Mouse (Mus musculus) left cerebral cortex, adult 18-20 months (tissue): ENCODE measurements around the gene Hs6st1. TPM values are rescaled to one million over a fixed set of nuclear protein-coding genes. Genes with fewer than 3 reads are reported as not detected.

ENCODE experiments used
- DNase-seq, 2 experiments: peaks; one replicate each; pipeline ENCODE4 v3.0.0; 2021 to 2022; ENCODE audit warnings: low spot score in 2 of 2, mixed read lengths in 1 of 2
- total RNA-seq, 2 experiments: library from RNA; stranded (reverse); gene quantifications; 2 replicates each; pipeline ENCODE4 v1.2.3; 2021

The Hs6st1 gene
- total RNA-seq, 2 experiments from 2014 or later = 48.6 to 51.7 TPM

DNA sequence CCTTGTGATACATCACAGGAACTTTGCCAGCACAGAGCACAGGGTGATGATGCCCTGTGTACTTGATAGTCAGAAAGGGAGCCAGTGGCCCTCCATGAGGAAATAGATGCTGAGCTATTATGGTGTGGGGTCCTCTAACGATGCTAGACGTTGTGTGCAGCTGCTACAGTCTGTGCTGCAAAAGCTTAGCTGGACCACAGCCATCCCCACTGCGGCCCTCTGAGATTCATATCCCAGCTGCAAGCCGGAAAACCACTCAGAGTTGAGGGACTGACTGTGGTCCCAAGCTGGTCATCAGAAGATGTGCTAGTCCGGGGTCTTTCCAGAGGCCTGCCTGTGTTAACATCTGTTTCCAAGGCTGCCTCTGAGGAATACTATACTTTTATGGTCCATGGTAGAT, 12.8 kb downstream of the Hs6st1 start:
- no peak for DNase-seq

DNA sequence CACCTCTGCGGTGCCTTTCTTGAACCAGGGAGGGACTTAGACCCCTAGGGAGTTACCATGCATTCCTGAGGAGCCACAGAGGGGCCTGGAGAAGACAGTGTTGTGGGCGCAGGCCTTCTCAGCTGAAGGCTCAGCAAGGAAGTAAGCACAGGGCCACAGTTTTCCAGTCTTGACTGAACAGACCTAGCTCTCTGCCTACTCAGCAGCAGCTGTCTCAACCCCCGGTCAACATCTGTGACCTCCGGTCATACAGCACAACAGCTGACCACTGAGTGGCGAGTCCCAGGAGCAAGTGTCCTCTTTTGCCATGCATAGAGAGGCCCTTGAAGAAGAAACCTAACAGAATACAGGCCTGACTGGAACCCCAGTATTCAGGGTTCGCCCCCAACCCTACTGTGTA, 14.0 kb downstream of the Hs6st1 start:
- DNase-seq = no peak

DNA sequence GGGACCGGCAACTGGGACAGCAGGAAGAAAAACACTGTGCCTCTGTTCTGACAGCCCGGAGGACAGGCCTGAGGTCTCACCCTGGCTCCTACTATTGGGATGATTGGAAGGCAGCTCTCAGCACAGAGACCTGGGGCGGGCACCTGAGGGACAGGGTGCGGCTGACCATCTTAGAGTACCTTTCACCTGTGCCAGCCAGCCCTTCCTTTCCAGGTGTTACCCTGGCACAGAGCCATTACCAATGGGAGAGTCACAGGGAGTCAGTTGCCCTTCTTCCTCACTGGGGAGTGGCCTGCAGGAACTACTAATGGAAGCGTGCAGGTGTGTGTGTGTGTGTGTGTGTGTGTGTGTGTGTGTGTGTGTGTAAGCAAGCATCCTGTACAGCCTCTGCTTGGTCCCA, 15.4 kb downstream of the Hs6st1 start:
- no peak for DNase-seq

DNA sequence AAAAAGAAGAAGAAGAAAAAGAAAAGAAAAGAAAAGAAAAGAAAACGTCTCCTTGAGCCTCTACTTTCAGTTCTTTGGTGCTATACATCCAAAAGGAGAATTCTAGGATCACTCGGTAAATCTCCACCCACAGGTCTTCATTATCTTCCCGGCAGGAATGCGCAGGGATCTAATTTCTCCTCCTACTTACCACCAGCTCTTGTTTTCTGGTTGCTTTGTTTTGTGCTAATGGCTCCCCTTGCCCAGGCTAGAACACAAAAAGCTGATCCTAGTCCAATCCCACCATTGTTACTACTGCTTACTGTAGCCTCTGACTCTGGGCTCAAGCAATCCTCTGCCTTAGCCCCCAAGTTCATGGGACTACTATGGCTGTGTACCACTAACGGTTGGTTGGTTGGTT, 16.9 kb downstream of the Hs6st1 start:
- DNase-seq = no peak

DNA sequence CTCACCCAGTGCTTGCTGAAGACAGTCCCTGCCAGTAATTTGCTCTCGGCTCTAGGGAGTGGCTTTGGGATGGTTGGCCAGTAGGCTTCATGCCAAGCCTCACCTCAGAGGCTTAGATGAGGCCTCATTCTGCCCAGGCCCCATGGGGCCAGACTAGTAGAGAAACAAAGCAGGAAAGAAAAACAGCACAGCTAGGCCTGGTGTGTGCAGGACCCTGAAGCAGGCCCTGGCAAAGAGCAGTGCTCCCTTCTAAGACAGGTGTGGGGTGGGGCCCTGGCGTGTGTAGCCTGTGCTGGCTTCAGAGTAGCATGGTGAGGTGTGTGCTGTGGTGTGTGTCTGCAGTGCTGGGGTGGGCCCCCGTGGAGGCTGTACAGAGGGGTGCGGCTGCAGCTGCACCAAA, 20.2 kb downstream of the Hs6st1 start:
- no peak for DNase-seq

DNA sequence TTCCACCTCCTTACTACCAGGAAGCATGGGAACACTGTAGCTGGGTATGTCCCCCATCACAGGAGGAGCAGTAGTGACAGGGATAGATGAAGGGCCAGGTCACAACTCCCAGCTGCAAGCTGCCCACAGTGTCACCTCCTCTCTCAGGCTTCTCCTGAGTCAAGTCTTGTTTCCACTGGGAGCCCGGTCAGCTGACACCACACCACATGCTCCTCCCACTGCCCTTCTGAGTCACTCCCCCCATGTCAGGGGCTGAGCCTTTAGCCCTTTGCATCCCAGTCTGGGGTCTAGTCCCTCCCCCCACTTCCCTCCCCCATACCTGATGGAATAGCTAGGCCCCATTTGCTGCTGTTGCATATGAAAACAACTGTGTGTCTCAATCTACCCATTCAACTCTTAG, 21.3 kb downstream of the Hs6st1 start:
- DNase-seq = no peak

DNA sequence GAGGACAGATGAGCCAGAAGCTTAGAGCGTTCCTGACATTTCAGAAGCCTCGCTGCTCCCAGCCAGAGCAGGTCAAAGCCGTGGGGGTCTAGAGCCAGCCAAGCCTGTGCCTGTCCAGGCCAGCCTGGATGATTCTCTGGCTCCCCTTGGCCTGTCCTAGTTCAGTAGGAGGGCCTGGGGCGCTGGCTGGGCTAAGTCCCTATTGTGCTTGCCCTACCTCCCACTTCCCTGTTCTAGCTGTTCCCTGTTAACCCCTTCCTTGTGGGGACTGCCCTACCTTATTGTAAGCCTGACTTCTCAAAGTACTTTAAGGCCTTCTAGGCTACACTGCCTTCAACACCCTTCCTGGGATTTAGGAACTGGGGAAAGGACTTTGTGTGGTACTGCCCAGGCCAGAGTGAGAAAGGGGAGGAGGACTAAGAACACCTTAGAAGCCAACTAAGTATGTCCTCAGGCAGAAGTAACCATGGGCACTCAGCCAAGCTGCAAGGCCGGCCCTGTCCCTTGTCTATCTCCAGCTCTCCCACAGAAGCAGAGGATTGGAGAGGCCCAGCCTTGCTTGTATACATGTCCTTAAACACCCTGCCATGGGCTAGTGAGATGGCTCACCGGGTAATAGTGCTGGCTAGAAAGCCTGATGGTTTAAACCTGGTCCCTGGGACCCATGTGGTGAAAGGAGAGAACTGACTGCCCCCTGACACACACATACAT, 22.0 kb downstream of the Hs6st1 start:
- no peak for DNase-seq

DNA sequence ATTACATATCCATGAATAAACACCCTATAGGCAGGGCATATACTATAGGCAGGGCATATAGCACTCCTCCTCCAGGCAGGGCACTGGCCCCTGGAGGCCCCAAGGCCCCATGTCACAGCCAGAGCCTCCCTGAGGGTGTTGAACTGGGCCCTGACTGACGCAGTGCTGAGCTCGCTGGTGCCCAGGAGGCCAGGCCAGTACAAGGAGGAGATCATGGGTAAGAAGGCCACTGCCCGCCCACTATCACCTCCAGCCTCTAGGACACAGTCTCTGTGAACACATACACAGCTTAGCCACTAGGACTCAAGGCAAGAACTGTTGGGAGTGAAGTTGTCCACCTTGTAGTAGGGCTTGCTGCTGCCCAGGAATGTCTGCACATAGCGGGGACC, 22.5 kb downstream of the Hs6st1 start:
- no peak for DNase-seq

DNA sequence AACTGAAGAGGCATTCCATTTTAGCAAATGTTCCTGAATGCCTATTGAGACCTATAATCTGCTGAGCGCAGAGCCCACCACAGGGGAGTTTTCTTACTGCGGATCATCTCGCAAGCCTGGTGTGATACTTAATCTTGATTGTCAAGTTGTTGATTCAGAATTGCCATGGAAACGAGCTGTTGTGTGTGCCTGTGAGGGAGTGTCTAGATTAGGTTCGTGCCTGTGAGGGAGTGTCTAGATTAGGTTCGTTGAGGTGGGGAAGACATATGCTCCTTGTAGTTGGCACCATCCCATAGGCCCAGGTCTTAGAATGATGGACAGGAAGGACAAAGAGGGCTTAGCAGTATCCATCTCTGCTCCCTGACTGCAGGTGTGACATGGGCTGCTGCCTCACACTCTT, 23.0 kb downstream of the Hs6st1 start:
- DNase-seq = no peak

DNA sequence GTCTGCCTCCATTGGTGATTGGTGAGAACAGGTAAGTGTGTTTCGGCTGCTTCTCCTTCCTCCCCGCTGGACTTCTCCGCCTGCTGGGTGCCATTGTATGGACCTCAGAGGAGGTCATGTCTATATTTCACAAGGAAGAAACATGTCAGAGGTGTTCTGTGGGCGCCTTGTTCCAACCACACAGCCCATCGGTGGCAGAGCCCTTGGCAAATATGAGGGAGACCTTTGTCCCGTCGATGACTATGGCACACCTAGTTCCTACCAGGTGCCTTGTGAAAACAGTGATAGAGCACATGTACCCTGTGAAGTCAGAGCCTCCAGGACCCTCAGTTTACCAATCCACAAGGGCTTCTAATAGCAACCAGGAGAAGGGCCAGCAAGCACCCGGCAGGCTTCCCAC, 25.5 kb downstream of the Hs6st1 start:
- DNase-seq = no peak

DNA sequence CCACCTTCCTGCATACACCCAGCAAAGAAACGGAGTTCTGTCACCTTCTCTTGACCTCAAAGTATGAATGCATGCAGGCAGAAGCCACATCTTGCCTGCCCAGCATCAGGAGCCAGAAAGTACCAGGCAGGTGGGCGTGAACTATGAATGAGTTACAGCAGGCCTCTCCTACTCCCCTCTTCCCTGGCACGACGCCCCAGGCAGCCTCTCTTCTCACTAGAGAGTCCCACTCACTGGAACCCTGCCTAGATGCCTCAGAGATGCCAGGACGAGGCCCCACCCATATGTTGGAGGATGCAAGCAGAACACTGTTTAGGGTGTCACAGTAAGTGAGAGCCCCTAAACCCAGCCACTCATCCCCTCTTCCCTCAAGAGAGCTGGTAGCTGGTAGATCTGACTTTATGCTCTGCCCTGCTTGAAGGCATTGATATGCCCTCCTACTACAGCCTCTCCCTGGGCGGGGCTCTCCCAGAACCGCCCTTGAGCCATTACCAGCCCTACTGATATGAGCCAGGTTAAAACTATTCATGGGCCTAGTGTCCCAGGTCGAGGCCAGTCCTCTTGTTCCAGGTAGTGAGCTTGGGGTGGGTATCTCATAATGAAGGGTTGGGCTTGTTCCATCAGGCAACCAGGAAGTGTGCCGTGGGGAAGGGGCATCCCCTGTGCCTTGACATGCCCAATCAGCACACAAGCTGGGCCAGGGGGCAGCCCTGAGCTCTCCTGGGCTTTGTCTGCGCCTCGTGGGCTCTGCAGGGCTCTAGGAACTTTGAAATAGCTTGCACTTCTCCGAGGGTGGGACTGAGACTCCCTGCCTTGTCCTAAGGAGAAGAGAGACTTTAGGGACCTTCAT, 27.4 kb downstream of the Hs6st1 start:
- DNase-seq = peak; percentile 96 to 98

DNA sequence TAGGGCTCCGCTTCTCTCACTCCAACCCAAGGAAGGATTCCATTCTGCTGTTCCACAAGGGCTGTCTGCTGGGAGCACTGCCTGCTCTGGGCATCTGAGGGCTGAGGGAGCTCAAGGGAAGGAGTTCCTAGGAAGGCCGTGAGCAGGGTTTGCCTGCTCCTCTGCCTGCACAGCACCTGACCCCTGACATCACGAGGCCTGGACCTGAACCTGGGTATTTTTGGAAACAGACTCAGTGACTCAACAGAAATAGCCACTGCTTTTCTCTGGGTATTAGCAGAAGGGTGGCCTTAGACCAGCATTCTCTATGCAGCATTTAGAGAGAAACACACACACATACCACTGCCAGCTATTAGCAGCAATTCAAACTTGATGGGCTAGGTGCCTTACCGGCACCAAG, 30.2 kb downstream of the Hs6st1 start:
- DNase-seq = no peak

DNA sequence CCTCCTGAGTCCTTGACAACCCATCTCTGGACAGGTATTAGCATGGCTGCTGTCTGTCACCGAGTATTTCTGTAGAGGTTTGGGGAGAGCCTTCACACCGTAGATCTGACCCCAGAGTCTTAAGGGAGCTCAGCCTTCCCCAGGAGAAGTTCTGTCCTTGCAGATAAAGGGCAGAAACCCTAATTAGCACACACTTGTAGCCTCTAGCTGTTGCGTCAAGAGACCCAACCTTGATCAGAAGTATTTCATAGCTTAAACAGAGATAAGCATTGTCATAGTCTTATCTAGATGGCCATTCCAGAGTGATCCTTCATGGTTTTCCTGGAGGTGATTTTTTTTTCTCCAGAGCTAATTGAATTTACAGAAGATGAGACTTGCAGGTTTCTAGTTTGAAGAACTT, 32.2 kb downstream of the Hs6st1 start:
- no peak for DNase-seq

DNA sequence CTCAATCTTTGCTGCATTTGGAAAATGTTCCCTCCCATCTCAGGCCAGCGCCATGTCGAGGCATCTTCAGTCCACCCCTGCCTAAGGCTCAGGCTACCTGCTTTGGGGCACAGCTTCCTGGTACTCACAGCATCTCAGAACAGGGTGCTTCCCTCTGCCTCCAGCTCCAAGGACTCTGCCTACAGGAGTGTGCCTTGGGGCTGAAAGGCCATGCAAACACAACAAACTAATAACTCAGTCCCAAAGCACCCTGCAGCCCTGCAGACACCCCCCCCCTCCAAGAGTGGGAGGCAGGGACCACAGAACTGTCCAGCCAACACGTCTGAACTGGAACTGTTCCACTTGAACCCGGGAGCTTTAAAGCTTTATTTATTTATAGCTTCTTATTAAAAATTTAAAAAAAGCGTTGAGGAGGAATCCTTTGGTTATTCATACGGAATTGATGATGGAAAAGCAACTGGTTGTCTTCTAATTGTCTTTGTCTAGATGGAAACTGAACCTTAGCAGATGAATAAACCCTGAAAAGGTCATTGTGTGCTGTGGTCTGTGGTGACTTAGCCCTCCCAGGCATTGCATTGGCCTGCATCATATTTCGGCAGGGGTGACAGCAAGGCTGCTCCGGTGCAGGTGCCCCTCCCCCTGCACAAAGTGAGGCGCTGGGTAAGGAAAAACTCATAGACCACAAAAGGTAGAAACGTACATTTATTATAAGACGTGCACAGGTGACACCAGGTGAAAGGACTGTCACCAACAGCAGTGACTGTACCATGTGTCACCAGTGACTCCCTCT, 37.9 kb downstream of the Hs6st1 start:
- no peak for DNase-seq

DNA sequence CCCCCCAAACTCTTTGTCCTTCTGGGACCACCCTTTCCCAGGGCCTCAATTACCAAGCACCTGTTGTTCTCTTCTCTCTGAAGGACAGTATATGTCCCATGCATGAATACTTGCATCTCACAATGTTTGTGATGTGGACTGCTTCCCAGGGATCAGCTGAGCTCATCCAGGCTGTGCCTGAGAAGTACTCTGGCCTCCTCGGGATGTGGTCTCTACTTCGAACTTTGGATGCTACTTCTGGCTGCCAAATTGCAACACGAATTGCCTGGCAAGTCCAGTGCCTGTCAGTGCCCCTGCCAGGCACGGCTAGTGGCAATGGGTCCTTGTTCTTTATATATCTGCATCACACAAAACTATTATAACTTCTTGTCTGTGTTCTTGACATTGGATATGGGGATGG, 41.8 kb downstream of the Hs6st1 start:
- no peak for DNase-seq

DNA sequence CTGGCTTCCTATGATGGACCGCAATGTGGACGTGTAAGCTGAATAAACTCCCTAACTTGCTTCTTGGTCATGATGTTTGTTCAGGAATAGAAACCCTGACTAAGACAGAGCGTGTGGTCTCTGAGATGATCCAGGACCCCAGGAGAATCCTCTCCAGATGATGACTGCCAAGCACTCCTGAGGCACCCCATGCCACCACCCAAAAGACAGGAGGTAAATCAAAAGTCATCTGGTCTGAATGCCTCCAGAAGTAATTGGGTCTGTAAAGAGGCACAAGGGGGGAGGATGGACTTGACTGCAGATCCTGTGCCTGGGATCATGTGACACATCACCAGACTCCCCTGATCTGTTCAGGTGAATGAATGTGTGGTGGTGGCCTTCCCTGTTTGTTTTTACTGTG, 44.5 kb downstream of the Hs6st1 start:
- DNase-seq = no peak

DNA sequence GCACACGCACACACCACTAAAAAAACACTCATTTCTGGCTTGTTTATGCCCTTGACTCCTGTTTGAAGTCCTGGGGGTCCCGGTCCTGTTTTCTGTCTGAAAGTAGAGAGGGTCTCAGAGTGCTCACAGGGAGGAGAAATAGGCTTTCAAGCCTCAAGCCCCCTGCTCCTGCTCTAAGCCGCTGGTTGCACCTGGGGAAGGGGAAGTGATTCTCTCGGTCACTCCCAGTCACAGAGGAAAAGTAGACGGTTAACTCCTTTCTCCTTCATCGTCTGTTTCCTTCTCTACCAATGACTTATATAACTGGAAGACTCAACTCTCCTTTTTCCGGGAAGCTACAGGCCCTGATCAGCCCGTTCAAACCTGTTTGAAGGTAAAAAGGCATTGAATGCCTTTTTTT, 45.5 kb downstream of the Hs6st1 start:
- DNase-seq = no peak

DNA sequence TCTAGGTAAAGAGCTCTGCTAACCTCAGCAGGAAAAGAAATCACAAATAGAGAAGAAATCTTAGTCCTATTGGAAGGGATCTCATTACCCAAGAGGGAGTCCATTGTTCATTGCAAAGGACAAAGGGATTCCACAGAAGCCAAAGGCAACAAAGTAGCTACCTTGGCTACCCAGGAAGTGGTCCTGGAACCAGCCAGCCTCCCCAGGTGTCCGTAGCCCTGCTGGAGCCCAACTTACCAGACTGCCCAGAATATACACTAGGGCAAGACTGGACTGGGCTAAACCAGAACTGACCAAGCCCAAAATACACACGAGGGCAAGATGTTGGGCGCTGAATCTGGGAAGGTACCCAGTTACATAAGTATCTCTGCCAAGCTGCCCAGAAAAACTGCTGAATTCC, 46.6 kb downstream of the Hs6st1 start:
- DNase-seq = no peak

DNA sequence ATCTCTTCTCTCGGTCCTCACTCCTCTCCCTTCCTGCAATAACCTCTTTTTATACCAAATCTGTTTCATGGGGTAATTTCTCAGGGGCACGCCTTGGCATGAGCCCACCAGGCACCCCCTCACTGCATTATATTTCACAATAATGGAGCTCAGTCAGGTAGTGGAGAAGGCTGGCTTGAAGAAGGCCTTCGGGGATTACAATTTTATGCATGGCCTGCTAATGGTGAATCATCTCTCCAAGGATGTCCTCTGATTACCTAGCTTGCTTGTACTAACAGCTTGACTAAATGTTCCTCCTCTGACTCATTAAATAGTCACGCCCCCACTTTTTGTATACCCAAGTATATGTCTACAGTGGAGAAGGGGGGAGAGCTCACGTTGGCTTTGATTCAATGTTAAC, 48.3 kb downstream of the Hs6st1 start:
- DNase-seq = no peak

DNA sequence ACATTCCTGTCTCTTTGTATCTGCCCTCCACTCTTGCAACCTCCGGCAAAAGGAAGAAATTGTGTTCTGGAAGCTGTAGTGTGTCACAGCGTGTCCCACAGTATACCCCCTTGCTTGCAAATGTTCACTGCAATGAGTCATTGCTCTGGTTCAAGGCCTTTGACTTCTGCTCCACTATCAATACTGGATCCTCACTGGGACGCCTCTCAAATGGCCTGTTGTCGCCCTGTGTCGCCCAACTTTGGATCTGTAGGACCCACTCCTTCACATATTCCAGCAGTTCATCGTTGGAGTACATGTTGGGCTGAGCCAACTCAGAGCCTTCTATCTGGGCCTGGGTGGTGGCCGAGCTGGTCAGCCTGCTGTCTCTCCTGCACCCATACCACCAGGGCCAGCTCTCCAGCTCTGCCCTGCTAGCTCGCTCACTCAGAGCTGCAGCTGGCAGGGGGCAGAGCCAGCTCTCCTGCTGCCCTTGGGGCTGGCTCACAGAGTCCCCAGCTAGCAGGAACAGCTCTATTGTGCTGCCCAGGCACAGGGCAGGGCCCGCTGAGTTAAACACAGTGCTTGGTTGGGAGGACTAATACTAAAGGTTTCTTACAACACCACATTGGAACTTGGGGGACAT, 50.0 kb downstream of the Hs6st1 start:
- no peak for DNase-seq

DNA sequence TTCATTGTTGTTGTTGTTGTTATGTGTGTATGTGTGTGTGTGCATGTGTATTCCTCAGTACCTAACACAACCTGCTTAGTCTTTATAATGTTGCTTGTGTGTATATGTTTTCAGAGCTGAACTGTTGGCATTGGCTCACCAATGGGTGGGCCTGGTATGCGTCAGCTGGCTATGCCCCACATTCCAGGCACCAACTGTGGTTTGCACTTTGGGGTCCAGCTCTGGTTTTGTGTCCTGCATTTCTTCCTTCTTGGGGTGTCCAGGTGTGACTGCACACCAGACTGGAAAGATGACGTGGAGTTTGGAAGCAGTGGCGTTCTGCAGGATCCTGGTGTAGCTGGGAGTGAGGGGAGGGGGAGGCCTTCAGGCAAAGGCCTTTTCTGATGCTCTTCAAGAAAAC, 50.8 kb downstream of the Hs6st1 start:
- DNase-seq = no peak

DNA sequence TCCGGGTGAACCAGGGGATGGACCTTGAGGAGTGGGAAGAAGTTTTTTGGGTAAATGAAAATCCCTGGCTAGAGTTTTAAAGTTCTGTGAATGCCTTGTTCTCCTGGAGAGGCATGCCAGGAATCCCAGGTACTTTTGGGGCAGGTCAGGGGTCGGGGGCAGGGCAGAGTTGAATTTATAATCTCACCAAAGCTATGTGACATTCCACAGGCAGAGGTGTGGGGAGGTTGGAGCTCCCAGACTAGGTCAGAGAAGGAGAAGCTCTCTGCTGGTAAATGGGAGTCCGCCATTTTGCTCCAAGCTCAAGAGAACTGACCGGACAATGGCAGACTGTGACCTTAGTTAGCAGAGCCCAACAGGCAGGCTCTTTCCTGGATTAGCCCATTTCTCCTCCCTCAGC, 51.2 kb downstream of the Hs6st1 start:
- no peak for DNase-seq
